Mouse (Mus musculus): ENCODE results near the gene Rfx1.

The Rfx1 gene

DNA sequence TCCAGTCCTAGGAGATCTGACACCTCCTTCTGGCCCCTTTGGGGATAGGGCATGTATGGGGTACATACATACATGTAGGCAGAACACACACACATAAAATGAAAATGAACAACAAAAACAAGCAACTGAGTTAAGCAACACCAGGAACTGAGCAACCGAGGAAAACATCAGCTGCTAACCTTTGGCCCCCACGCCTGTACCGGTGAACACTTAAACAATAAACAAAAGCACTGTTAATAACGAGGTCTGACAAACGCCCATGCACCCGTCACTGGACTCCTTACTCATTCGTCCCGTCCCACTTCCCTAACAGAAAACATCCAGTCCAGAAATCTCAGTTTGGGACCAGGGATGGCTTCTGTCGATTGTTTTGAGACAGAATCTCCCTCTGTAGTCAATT, 22.6 kb downstream of the Rfx1 start:
- DNase-seq (ENCODE audit: low read depth, low spot score) = no peak

DNA sequence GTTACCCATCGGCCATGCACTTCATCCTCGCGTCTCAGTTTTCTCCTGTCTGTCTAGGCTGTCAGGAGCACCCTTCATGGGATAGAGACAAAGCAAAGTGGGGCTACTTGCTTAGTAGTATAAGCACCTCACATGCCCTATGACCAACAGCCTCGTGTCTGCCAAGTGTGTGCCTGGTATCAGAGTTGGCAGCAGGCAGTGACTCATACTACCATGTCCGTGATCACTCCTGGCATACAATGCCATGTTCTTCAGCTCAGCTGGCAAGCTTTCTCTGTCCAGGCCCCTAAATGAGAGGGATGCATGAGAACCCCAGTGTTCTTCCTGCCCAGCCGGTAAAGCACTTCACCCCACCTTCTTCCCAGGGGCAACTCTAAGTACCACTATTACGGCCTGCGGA, 24.0 kb downstream of the Rfx1 start:
- no peak for DNase-seq (ENCODE audit: low read depth, low spot score)

DNA sequence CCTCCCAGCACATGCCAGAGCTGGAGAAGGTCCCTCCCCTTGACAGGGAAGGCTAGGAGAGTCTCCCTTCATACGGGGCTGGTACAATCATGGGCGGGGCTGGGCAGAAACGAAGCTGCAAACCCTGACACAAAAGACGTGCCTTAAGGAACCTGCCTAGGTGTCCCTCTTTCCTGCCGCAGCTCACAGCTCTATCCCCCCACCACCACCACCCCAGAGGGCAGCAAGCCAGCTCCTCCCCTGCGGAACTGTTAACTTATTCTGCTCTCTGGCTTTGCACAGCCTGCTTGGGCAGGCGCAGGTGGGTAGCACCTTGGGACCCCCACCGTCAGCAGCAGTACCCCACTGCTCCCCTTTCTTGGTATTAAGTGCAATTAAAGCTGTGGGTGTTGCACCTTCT, 29.4 kb downstream of the Rfx1 start:
- no peak for DNase-seq (ENCODE audit: low read depth, low spot score)

DNA sequence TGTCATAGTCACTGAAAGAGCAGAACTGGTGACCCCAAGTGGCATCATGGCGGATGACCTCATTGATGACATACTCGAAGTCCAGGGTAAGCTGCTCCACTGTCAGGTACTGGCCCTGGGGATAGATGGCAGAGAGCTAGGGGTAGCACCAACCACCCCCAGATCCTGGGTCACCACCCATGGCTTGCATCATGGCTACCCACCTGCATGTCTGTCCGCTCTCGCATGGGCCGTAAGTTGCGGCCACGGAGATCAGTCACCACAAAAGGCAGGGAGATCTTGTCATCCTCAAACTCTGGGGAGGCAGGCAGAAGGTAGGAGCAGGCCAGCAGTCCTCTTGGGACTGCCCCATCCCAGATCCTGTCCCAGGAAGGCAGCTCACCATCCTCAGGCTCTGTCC, 31.7 kb downstream of the Rfx1 start:
- no peak for DNase-seq (ENCODE audit: low read depth, low spot score)

DNA sequence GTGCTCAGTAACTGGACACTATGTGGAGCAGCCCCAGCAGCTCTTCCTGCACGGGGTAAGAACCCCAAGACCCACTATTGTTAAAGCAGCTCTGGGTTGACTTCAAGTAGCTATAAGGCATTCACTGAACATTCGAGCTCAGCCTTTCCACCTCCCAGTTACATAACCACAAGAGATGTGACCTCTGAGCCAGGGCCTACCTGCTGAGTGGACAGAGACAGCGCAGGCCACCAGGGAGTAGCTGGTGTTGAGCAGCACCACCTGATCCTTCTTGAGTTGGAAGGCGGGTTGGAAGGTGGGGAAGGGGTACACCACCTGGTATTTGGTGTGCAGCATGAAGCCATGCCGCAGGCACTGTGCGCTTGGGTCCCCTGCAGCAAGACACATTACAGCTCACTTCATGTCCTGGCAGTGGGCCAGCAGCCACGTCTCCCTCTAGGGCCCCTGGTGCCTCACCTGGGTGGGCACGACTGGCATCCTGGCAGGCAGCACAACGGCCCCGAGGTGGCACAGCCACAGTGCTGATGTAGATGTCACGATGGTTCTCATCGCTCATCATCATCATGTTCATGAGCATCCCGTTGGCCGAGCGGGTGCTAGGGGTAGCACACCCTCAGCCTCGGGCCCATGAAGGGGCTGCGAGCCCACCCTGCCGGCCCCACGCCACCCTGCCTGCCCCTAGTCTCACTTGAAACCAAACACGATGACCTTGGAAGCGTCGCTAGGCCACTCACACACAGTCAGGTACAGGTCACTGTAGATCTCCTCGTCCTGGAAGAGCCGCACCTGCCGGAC, 35.0 kb downstream of the Rfx1 start:
- DNase-seq (ENCODE audit: low read depth, low spot score) = no peak

DNA sequence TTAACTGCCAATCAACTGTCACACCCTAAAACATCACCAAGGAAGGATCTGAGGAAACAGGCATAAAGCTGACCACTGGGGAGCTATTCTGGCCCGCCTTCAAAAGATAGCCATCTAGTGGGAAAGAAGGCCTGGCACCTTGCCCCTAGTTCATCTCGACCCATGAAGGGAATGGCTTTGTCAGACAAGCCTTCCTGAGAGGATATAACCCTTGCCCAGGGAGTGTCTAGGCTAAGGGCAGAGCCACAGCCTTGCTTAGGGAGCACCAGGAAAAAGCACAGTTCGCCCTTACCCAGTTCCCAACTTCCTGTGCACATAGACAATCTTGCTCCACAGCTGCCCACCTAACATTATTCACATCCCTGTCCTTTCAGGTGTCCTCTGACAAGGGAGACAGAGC, 37.0 kb downstream of the Rfx1 start:
- DNase-seq (ENCODE audit: low read depth, low spot score) = no peak

DNA sequence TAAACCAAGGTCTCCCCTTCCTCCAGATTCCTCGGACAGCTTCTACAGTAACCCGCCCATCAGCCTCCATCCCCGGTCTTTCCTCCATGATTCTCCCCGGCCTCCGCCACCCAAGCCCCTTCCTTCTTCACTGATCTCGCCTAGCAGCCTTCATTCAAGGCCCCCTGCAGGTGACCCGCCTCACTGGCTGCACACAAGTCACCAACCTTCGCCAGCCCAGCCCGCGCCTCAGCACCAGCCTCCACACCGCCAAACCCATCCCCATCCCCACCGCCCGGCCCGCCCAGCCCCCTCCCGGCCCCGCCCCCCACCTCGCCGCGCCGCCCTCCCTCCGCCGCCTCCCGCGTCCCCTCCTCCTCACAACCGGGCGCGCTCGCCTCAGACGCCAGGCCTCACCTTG, 37.6 kb downstream of the Rfx1 start:
- DNase-seq (ENCODE audit: low read depth, low spot score) = peak; percentile 86

DNA sequence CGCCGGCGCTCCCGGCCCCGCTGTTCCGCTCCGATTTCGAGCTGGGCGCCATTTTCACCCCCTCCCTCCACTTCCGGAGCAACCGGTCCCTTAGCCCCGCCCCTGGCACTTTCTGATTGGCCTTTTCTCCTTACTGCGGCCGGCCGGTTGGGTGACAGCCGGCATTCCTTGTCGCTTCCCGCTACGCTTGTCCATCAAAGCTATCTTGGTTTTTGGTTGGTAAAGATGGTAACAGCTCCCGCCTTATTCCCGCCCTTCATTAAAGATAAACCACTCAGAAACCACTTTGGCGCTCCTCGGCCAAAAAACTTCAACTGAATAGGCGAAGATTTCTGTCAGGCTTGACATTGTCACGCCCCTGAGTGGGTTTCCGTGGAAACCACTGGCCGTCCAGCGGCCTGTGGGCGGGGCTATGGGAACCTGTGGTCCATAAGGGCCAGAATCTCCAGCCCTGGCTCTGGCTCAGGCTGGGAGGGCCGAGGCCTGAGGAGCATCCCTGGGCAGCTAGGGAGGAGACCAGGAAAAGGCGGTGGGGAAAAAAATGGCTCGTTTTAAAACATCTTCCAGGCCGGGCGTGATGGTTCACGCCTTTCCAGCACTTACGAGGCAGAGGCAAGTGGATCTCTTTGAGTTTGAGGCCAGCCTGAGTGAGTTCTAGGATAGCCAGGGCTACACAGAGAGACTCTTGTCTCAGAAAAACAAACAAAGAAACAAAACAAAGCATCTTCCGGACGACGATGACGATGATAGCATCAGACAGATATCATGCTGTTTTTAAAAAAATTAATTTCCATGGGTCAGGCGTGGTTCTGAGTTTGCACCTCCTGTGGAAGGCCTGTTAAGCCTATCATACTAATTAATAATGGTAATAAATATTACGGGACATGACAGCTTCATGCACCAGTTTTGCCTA, 38.3 kb downstream of the Rfx1 start, which contains the start of gene Dcaf15:
TSS of gene Dcaf15 (minus strand) at position 72 of the 913 bp plus-strand sequence.
- DNase-seq (ENCODE audit: low read depth, low spot score) = peak; percentile 99

DNA sequence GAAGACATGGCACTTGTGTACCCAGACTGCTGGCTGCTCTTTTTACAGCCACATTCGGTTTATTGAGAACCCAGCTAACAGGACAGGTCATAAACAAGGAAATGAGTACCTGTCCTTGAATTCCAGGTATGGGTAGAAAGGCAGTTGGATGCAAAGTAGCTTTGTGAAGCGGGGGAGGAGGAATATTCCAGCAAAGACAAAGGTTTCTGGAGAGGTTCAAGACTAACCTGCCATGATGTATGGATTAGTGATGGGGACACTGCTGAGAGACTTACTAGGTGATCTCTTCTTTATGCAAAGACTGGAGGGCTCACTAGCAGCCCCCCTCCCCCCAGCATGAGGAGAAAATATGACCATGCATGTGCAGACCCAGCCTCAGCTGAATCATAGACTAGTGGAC, 39.0 kb downstream of the Rfx1 start:
- peak; percentile 11 for DNase-seq (ENCODE audit: low read depth, low spot score)

DNA sequence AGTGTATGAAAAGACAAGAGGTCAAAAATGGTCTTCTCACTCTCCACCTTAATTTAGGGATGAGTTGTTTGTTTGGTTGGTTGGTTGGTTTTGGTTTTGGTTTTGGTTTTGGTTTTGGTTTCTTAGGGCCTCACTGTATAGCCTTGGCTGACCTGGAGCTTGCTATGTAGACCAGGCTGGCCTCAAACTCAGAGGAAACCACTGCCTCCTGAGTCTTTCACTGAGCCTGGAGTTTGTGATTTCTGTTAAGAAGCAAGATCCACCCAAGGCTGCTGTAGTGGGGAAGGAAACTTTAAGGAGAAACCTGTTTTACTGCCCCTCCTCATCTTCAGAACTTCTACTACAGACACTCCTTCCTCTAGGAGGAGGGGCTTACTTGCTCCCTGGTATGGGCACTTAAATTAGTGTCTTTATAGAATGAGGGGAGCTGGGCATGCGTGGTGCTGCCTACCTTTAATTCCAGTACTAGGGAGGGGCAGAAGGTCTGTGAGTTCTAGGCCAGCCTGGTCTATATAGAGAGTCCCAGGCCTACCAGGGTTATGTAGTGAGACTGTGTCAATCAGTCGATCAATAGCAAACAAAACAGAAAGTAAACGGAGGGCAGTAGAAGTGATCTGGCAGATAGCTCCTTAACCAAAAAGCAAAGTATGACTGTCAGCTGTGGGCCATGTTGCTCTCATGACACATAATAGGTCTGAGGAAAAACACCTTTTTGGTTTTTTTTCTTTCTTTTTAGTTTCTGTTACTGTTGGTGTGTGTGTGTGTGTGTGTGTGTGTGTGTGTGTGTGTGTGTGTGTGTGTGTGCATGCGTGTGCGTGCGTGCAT, 39.8 kb downstream of the Rfx1 start:
- no peak for DNase-seq (ENCODE audit: low read depth, low spot score)

DNA sequence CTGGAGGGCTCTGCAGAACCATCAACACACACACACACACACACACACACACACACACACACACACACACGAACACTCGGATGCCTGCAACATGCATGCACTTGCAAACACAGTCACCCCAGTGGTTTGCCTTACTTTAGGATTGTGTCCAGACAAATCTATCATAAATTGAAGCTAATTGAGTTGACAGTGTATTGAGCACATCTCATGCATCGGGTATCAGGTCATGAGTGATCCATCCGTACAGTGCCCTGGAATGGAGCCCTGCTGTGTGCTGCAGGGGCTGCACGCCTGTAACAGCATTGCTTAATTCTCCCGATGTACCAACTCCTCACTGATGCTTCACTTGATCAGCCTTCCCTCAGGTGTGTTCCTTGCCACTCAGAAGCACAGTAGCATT, 49.0 kb downstream of the Rfx1 start:
- no peak for DNase-seq (ENCODE audit: low read depth, low spot score)

DNA sequence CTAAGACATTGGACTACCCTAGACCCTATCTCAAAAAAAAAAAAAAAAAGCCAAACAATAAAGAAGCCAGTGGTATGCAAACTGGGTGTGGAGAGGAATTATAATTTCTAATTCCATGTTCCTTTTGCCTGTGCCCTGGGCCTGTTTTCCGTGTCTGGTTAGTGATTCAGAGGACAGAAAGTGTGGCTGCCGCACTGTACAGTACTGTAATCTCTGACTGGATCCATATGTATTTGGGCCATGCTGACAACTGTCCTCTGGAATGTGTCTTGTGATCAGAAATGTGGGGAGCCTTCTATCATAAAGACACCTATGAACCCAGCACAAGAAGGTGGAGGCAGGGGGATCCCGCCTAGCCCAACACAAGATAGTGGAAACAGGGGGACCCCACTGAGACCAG, 55.5 kb downstream of the Rfx1 start:
- no peak for DNase-seq (ENCODE audit: low read depth, low spot score)

DNA sequence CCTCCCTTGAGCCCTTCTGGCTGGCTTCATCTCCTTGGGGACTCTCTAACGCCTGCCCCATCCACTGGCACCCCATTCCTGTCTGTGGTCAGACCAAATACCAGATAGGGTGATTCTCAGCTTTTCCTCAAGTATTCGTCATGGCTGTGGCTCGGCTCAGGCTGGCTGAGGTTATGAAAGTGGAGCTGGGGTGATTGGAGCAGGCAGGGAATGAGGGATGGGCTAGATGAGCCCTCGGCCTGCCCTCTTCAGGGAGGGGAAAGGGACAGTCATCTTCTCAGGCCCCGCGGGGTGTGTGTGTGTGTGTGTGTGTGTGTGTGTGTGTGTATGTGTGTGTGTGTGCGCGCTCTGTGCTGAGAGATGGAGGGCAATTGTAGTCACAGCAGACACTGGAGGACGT, 59.0 kb downstream of the Rfx1 start, which contains the start of gene Podnl1:
TSS of gene Podnl1 (plus strand) at position 334 of the 400 bp plus-strand sequence.
- no peak for DNase-seq (ENCODE audit: low read depth, low spot score)

DNA sequence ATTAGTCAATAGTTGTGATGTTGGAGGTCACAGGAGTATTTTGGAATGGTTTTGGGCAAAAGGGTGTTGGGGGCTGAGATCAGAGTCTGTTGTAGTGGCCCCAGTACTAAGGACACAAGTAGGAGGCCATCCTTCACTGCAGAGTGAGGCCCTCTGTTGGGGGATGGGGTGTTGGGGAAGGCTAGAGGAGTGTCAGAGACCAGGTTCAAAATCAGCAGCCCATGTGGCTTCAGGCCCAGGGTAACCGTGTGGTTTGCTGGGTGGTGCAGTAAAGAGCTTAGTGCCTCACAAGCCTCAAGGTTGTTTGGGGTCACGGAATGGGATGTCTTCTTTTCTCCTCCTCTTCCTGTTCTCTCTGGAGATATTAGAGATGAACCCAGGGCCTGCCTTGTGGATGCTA, 60.1 kb downstream of the Rfx1 start:
- no peak for DNase-seq (ENCODE audit: low read depth, low spot score)

DNA sequence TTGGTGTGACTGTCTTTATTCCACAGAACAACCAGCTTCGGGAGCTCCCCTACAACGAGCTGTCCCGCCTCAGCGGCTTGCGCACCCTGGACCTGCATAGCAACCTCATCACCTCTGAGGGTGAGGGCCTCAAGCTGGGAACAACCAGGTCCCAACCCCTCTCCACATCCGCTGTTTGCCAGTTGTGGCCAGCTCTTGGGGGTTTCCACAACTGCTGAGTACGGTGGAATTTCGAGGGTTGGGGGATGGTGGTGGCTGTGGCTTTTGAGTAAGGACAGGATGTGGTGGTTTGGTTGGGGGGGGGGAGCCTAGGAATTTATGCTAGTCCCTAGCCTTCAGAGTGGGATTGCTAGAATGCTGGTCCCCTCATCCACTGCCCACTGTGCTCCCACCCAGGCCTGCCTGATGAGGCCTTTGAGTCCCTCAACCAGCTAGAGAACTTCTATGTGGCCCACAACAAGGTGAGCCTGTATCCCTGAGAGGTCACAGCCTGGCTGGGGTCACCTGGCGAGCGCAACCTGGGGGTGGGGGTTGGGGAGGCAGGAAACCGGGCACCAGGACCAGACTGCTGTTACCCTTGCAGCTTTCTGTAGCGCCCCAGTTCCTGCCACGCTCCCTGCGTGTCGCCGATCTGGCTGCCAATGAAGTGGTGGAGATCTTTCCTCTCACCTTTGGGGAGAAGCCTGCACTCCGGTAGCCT, 60.7 kb downstream of the Rfx1 start:
- DNase-seq (ENCODE audit: low read depth, low spot score) = no peak

DNA sequence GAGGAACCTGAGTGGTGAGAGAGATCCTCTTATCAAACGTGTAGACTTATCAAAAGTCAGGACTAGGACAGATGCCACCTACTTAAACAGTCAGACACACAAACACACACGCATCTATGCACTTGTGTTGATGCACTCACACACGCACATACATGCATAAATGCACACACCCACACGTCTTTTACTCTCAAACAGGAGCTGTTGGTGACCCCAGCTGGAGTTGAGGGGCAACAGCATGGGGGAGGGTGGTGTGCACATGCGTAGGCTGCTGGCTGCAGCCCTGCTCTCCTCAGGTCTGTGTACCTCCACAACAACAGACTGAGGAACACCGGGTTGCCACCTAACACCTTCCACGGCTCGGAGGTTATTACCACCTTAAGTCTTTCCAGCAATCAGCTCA, 61.6 kb downstream of the Rfx1 start:
- DNase-seq (ENCODE audit: low read depth, low spot score) = no peak

DNA sequence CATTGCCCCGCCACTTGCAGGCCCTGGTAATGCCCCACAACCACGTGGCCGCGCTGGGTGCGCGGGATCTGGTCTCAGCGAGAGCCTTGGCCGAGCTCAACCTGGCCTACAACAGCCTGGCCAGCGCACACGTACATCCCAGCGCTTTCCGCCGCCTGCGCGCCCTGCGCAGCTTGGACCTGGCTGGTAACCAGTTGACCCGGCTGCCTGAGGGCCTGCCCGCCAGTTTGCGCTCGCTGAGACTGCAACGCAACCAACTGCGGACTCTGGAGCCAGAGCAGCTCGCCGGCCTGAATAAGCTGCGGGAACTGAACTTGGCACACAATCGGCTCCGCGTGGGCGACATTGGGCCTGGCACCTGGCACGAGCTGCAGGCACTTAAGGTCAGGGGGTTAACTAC, 64.2 kb downstream of the Rfx1 start:
- DNase-seq (ENCODE audit: low read depth, low spot score) = no peak

DNA sequence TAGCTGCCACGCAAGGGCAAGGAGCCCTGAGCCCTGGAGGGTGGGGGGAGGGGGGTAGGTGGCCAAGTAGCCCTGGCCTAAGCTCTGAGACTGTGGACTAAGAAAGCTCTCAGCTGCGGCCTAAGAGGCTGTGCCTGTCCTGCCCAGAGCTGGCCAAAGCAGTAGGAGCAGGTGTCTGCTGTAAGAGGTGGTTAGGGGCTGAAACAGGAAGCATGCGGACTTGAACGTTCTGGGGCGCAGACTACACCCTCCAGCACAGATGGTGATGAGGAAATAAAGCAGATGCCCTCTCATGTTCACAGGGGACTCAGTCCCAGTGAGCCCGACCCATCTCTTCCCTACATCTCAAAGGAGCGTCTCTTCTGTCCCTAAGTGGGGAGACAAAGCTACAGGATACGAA, 65.6 kb downstream of the Rfx1 start:
- DNase-seq (ENCODE audit: low read depth, low spot score) = peak; percentile 24

DNA sequence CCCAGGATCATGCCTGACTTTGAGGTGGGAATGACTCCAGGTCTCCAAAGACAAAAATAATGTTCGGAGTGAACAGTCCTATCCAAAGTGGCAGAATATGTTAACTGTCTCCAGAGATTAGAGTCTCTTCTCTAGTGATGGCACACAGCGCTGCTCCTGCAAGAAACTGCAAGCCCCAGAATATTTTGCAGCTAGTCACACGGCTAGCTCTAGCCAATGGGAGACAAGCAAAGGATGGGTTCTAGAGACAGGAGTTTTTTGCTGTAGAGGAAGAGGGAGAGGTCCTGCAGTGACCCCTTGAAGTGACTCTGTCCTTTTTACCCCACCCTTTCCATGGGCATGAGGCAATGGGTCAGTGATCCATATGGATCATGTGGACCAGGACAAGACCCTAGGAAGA, 71.2 kb downstream of the Rfx1 start:
- peak; percentile 42 for DNase-seq (ENCODE audit: low read depth, low spot score)

DNA sequence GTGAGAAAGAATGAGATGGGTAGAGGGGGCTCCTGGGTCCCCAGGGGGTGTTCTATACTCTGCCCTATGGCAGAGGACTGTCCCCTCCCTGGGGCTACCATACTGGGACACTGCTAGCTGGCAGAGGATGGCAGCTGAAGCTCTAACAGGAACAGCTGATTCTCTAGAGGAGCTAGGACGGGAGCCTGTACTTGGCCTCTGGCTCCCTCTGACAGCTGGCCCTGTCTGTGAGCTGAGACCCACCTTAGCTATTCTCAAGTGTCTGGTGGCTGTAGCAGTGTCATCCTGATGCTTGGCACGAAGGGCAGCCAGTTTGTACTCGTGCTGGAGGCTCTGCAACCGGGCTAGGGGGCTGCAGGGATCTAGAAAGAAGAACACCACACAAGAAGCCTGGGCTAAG, 74.2 kb downstream of the Rfx1 start:
- no peak for DNase-seq (ENCODE audit: low read depth, low spot score)

DNA sequence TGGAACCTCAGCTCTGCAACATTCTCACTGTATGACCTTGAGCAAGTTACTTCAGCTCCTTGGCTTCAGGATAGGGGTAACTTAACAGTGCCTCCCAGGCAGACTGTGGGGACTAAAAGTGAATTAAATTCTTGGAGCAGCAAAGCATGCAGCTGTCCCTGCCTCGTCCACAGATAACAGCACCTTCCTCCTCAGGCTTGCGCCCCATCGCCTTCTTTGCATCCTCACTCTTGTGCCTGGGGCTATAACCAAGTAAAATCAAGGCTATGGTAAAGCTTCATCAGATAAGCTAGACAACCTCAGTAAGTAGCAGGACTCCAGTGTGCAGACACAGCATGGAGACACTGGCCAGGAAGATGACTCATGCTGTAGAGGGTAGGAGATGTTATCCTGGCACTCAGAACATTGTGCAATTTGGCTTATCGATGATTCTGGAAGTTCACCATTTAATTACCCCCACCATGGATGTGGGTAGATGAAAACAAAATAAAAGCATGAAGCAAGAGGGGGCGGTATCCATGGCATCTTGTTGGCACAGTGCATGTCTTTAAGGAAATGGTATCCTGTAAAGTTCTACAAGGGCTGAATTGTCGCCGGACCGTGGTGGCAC, 78.1 kb downstream of the Rfx1 start:
- no peak for DNase-seq (ENCODE audit: low read depth, low spot score)

Measured in A20 (cell line).